In the genomic region with DNA sequence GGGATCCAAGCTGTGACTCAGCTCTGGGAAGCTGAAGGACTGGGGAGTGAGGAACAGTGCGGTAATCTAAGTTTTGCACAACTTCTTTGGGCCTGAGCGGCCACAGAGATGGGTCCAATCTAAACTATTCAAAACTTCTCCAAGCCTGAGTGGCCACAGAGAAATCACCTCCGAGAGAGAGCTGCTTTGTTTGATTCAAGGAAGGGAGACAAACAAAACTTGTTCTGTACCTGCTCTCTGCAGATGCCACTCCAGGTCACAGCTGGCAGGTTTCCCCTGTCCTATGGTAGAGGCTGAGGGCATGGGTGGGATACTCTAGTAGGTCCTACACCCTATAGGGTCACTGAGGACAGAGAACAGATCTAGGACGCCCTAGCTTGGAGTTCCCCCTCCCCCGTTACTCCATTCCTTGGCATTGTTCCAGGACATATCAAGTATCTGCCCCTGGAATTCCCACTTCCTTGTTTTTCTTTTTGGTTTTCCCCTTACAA, we compare ENCODE assay signal across 9 mouse cellular contexts.
DNase-seq lines count a peak whose midpoint lies in the region; ATAC-seq lines count a peak whose summit lies in the region.
"Had no signal": no experiment of that assay in that cellular context is flagged by ENCODE, and none has a peak within 500 bp of the region (broad histone marks: within the 10 kb centered on the region; RNA-seq: fewer than 3 reads in every experiment).

No protein-coding gene starts in this region.

- no peaks in the 10 kb centered on the region for H3K36me3 ChIP-seq in midbrain, embryonic 12.5 days
- no peaks in the 10 kb centered on the region for H3K36me3 ChIP-seq in midbrain, embryonic 16.5 days (ENCODE audit: control insufficient read depth, insufficient read depth, low read length)
- H3K36me3 ChIP-seq in embryonic facial prominence, embryonic 15.5 days: no peaks in the 10 kb centered on the region
- no peaks in the 10 kb centered on the region for H3K36me3 ChIP-seq in intestine, embryonic 16.5 days (ENCODE audit: control insufficient read depth, insufficient read depth, low read length)
- no peaks in the 10 kb centered on the region for H3K36me3 ChIP-seq in neural tube, embryonic 15.5 days

- DNase-seq in left cerebral cortex, adult 9 months (ENCODE audit: low spot score in 2 of 2): no peak
- DNase-seq in spleen, postnatal 36 days (ENCODE audit: low spot score in 2 of 2): no peak
- no peak for DNase-seq in adrenal gland, postnatal 10 days

- no peaks in the 10 kb centered on the region for H3K27me3 ChIP-seq in midbrain, embryonic 12.5 days
- H3K27me3 ChIP-seq in midbrain, embryonic 16.5 days (ENCODE audit: control insufficient read depth, insufficient read depth, low read depth, low read length): no peaks in the 10 kb centered on the region
- H3K27me3 ChIP-seq in embryonic facial prominence, embryonic 15.5 days: no peaks in the 10 kb centered on the region
- H3K27me3 ChIP-seq in intestine, embryonic 16.5 days (replicated peaks; ENCODE audit: control insufficient read depth, insufficient read depth, low read length): no peaks in the 10 kb centered on the region
- no peaks in the 10 kb centered on the region for H3K27me3 ChIP-seq in neural tube, embryonic 15.5 days (replicated peaks)

- WGBS in midbrain, embryonic 12.5 days: 58% methylated on average over 5 of the region's 5 CpGs
- WGBS in midbrain, embryonic 16.5 days: 71% methylated on average over 5 of the region's 5 CpGs
- 58% methylated on average over 5 of the region's 5 CpGs for WGBS in embryonic facial prominence, embryonic 15.5 days
- WGBS in intestine, embryonic 16.5 days: 39% methylated on average over 5 of the region's 5 CpGs
- 54% methylated on average over 5 of the region's 5 CpGs for WGBS in neural tube, embryonic 15.5 days

- peaks cover 65% of the 10 kb centered on the region for H3K4me1 ChIP-seq in midbrain, embryonic 12.5 days
- peaks cover 33% of the 10 kb centered on the region for H3K4me1 ChIP-seq in midbrain, embryonic 16.5 days (ENCODE audit: control insufficient read depth, insufficient read depth, low read length)
- peaks cover 67% of the 10 kb centered on the region for H3K4me1 ChIP-seq in embryonic facial prominence, embryonic 15.5 days
- H3K4me1 ChIP-seq in intestine, embryonic 16.5 days (ENCODE audit: control insufficient read depth, insufficient read depth, low read length): peaks cover 34% of the 10 kb centered on the region
- peaks cover 50% of the 10 kb centered on the region for H3K4me1 ChIP-seq in neural tube, embryonic 15.5 days

- H3K9ac ChIP-seq in midbrain, embryonic 12.5 days (replicated peaks): no peak overlapping the region
- H3K9ac ChIP-seq in midbrain, embryonic 16.5 days (ENCODE audit: low read depth, low read length): no peak overlapping the region
- H3K9ac ChIP-seq in embryonic facial prominence, embryonic 15.5 days: no peak overlapping the region
- H3K9ac ChIP-seq in intestine, embryonic 16.5 days (ENCODE audit: low read depth, low read length): peak overlapping the region; percentile 4; the same call in 1 of the 2 replicates
- no peak overlapping the region for H3K9ac ChIP-seq in neural tube, embryonic 15.5 days (replicated peaks)

- H3K27ac ChIP-seq in midbrain, embryonic 12.5 days (replicated peaks): peak overlapping the region; percentile 35; the same call in 1 of the 2 replicates
- no peak overlapping the region for H3K27ac ChIP-seq in midbrain, embryonic 16.5 days (ENCODE audit: low read length)
- H3K27ac ChIP-seq in embryonic facial prominence, embryonic 15.5 days (replicated peaks): peak overlapping the region; percentile 56
- H3K27ac ChIP-seq in intestine, embryonic 16.5 days (ENCODE audit: low read length): peak overlapping the region; percentile 78
- peak overlapping the region; percentile 54; the same call in 1 of the 2 replicates for H3K27ac ChIP-seq in neural tube, embryonic 15.5 days (replicated peaks)

- ATAC-seq in midbrain, embryonic 12.5 days (ENCODE audit: low FRiP score, low read depth): no peak
- no peak for ATAC-seq in midbrain, embryonic 16.5 days
- ATAC-seq in embryonic facial prominence, embryonic 15.5 days (ENCODE audit: insufficient number of reproducible peaks, low FRiP score, low TSS enrichment, low read depth): no peak
- ATAC-seq in intestine, embryonic 16.5 days: peak; percentile 37; the same call in 1 of the 2 replicates
- ATAC-seq in neural tube, embryonic 15.5 days (ENCODE audit: low FRiP score): no peak

- no peaks in the 10 kb centered on the region for H3K9me3 ChIP-seq in midbrain, embryonic 12.5 days
- no peaks in the 10 kb centered on the region for H3K9me3 ChIP-seq in midbrain, embryonic 16.5 days (replicated peaks; ENCODE audit: control insufficient read depth, low read length, poor library complexity, severe bottlenecking)
- no peaks in the 10 kb centered on the region for H3K9me3 ChIP-seq in embryonic facial prominence, embryonic 15.5 days (replicated peaks)
- H3K9me3 ChIP-seq in intestine, embryonic 16.5 days (ENCODE audit: control insufficient read depth, low read length): no peaks in the 10 kb centered on the region
- no peaks in the 10 kb centered on the region for H3K9me3 ChIP-seq in neural tube, embryonic 15.5 days (replicated peaks)

- H3K4me2 ChIP-seq in midbrain, embryonic 12.5 days (replicated peaks): no peak overlapping the region
- no peak overlapping the region for H3K4me2 ChIP-seq in midbrain, embryonic 16.5 days (ENCODE audit: low read length)
- 0 out of 2 replicates have a peak overlapping the region, but pooled peaks have one; percentile 1 for H3K4me2 ChIP-seq in embryonic facial prominence, embryonic 15.5 days (replicated peaks)
- H3K4me2 ChIP-seq in intestine, embryonic 16.5 days (ENCODE audit: low read depth, low read length): peak overlapping the region; percentile 37
- H3K4me2 ChIP-seq in neural tube, embryonic 15.5 days: peak overlapping the region; percentile 68

- H3K4me3 ChIP-seq in midbrain, embryonic 12.5 days: no peak overlapping the region
- H3K4me3 ChIP-seq in midbrain, embryonic 16.5 days (ENCODE audit: low read depth, low read length): no peak overlapping the region
- no peak overlapping the region for H3K4me3 ChIP-seq in embryonic facial prominence, embryonic 15.5 days (replicated peaks)
- 0 out of 2 replicates have a peak overlapping the region, but pooled peaks have one; percentile 6 for H3K4me3 ChIP-seq in intestine, embryonic 16.5 days (ENCODE audit: low read length)
- no peak overlapping the region for H3K4me3 ChIP-seq in neural tube, embryonic 15.5 days (replicated peaks)
- H3K4me3 ChIP-seq: myocyte had no signal

Comparison
In these comparisons a context has a peak if more than half of its experiments do, and no peak if none do; other contexts are left out.
1. H3K4me2 ChIP-seq: peak in embryonic facial prominence, embryonic 15.5 days (single experiment), intestine, embryonic 16.5 days (single experiment) and neural tube, embryonic 15.5 days (single experiment); none in midbrain, embryonic 12.5 days (single experiment) and midbrain, embryonic 16.5 days (single experiment).